Mouse (Mus musculus) forebrain, embryonic 16.5 days (tissue): ENCODE results near the gene Shd. TPM values are rescaled to one million over a fixed set of nuclear protein-coding genes. Genes with fewer than 3 reads are reported as not detected.
A peak's percentile ranks its signal among the peaks of the same experiment; 100 is the strongest.
"Not testable (repeated sequence)": the region's sequence is repeated elsewhere in the genome, so short reads cannot be mapped to it uniquely, and the experiment has no call there.

Experiments
- ATAC-seq: fragments of 200-750 bp; cut with Nextera tagmentation; 2 replicates; pipeline ENCODE4 v1.8.0; 2017; ENCODE audit warnings: mild to moderate bottlenecking, moderate library complexity
- H3K27ac ChIP-seq: fragments of 300-500 bp; sonication (generic); 2 replicates; pipeline ENCODE4 v1.5.1; 2014; ENCODE audit warnings: low read length, control low read depth
- H3K27me3 ChIP-seq: fragments of 300-500 bp; sonication (generic); replicated peaks from 2 replicates; pipeline ENCODE4 v1.6.1; 2014; ENCODE audit warnings: low read length; ENCODE audit not compliant: control insufficient read depth, insufficient read depth
- H3K36me3 ChIP-seq: fragments of 300-500 bp; sonication (generic); 2 replicates; pipeline ENCODE4 v1.6.1; 2014; ENCODE audit not compliant: control insufficient read depth, insufficient read depth
- H3K4me1 ChIP-seq: fragments of 300-500 bp; sonication (generic); replicated peaks from 2 replicates; pipeline ENCODE4 v1.6.1; 2014; ENCODE audit warnings: low read length; ENCODE audit not compliant: control insufficient read depth, insufficient read depth
- H3K4me2 ChIP-seq: fragments of 300-500 bp; sonication (generic); 2 replicates; pipeline ENCODE4 v1.6.1; 2014; ENCODE audit warnings: mild to moderate bottlenecking, low read length, control low read depth
- H3K4me3 ChIP-seq: fragments of 300-500 bp; sonication (generic); replicated peaks from 2 replicates; pipeline ENCODE4 v1.5.1; 2014; ENCODE audit warnings: mild to moderate bottlenecking, low read length, control low read depth
- H3K9ac ChIP-seq: fragments of 300-500 bp; sonication (generic); replicated peaks from 2 replicates; pipeline ENCODE4 v1.6.1; 2014; ENCODE audit warnings: low read depth, low read length, control low read depth
- H3K9me3 ChIP-seq: fragments of 300-500 bp; sonication (generic); 2 replicates; pipeline ENCODE4 v1.6.1; 2016; ENCODE audit warnings: low read length; ENCODE audit not compliant: control insufficient read depth
- WGBS: fragments of 180-500 bp; shearing (Covaris S2); extraction: QIAGEN DNeasy Blood & Tissue Kit; methylation state at CpG from one replicate; pipeline ENCODE4 v1.1.7; 2014; 5-methylcytosine and 5-hydroxymethylcytosine counted together
- polyA plus RNA-seq: library from polyadenylated mRNA; unstranded; fragments of >200 nt; fragmentation: Nextera tagmentation; extraction: Ambion mirVana; gene quantifications from 2 replicates; pipeline ENCODE4 v1.2.1, GENCODE M21; 2015

Shd gene
- 98.2 and 129 TPM in 2 replicates for polyA plus RNA-seq

GRCm38 (mm10) chr17:55969966-55970891 lies at the start of gene Shd:
Shd (plus strand) TSS chr17:55970467.
- Histone ChIP-seq H3K9me3 (no peaks in the 10 kb centered on the region), H3K27me3 (no peaks in the 10 kb centered on the region), H3K9ac (peak within 1 kb of the TSS; percentile 95), H3K27ac (peak within 1 kb of the TSS; percentile 59), H3K4me2 (peak within 1 kb of the TSS; percentile 84), H3K4me1 (peaks cover 18% of the 10 kb centered on the region), H3K36me3 (no peaks in the 10 kb centered on the region; the same call in 1 of the 2 replicates), H3K4me3 (peak within 1 kb of the TSS; percentile 78)
- 7% methylated on average over 54 of the region's 55 CpGs for WGBS
- peak; percentile 58 for ATAC-seq

DNA sequence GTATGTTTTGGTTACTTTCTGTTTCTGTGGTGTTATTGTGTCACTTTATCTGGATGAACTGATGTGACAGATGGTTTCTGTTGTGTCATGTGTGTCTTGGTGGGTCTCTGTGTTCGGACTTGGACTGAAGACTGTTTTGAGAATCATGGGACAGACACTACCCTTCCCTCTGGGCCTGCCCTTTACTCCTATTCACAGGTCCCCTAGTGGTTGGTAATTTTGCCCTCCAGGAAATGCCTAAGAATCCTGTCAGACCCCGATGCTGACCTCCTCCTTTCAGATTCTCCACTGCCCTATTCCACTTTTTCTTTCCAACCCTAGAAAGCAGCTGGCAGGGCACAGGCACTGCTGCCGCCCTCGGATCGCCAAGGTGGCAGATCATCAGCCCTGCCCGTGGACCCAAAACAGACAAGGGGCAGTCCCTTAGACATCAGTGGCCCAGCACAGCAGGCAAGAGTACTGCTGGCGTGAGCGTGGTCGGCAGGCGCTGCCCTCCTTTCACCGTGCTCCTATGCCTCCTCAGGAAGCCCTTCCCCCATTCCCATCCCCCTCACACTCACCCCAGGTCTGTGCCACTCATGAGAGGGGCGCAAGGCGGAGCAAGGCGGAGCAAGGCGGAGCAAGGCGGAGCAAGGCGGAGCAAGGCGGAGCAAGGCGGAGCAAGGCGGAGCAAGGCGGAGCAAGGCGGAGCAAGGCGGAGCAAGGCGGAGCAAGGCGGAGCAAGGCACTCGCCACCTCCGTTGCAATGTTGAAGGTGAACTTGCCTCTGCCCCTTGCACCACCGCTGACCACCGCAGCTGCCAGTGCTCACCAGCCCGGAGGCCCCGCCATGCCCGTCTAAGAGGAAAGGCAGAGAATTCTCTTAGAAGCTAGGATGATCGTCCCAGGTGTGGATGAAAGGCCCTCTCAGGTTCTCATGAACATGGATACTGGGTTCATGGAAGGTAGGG lies 38.4 kb upstream of the Shd start:
- Histone ChIP-seq H3K9ac (peak overlapping the region; percentile 61), H3K36me3 (no peaks in the 10 kb centered on the region), H3K4me3 (peak overlapping the region; percentile 45), H3K27me3 (no peaks in the 10 kb centered on the region), H3K9me3 (no peaks in the 10 kb centered on the region), H3K4me1 (peaks cover 3% of the 10 kb centered on the region), H3K27ac (0 out of 2 replicates have a peak overlapping the region, but pooled peaks have one; percentile 2), H3K4me2 (peak overlapping the region; percentile 52)
- ATAC-seq = peak; percentile 98
- WGBS = 1% methylated on average over 31 of the region's 33 CpGs

GRCm38 (mm10) chr17:55932635-55933034 lies 37.6 kb upstream of the Shd start:
- no peak overlapping the region for H3K9ac ChIP-seq
- H3K27me3 ChIP-seq = no peaks in the 10 kb centered on the region
- WGBS = 80% methylated on average over 2 of the region's 2 CpGs
- peaks cover 4% of the 10 kb centered on the region for H3K9me3 ChIP-seq
- no peaks in the 10 kb centered on the region for H3K36me3 ChIP-seq
- H3K4me1 ChIP-seq = peaks cover 3% of the 10 kb centered on the region
- no peak overlapping the region for H3K27ac ChIP-seq
- no peak for ATAC-seq
- peak overlapping the region; percentile 52 for H3K4me2 ChIP-seq
- H3K4me3 ChIP-seq = no peak overlapping the region; the same call in 1 of the 2 replicates

- no peak overlapping the region for H3K27ac ChIP-seq
- no peak overlapping the region for H3K4me3 ChIP-seq
- H3K9me3 ChIP-seq = peaks cover 4% of the 10 kb centered on the region
- no peak overlapping the region for H3K4me2 ChIP-seq
- H3K27me3 ChIP-seq = no peaks in the 10 kb centered on the region
- no peaks in the 10 kb centered on the region; the same call in 1 of the 2 replicates for H3K36me3 ChIP-seq
- no peak for ATAC-seq
- WGBS = 97% methylated on average over 15 of the region's 15 CpGs
- peaks cover 3% of the 10 kb centered on the region for H3K4me1 ChIP-seq
- no peak overlapping the region for H3K9ac ChIP-seq
Measured at GRCm38 (mm10) chr17:55933191-55933590, 37.1 kb upstream of the Shd start.

DNA sequence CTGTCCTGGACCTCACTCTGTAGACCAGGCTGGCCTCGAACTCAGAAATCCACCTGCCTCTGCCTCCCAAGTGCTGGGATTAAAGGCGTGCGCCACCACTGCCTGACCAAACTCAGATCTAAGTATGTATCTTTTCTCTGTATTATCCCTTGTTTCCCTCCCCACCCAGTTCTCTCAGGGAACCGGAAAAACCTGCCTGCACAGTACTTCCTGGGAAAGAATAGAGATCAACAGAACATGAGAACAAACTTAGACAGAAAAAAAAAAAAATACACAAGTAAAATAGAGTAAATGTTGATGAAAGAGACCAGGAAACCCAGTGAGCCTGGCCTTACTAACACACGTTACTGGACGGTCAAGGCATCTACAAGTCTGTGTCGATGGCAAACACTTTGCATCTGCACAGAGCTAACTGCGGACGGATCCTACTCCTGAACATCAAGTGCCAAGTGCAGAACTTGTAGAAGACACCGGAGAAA lies 25.8 kb upstream of the Shd start:
- 32% methylated on average over 10 of the region's 10 CpGs for WGBS
- not testable (repeated sequence) for ATAC-seq

DNA sequence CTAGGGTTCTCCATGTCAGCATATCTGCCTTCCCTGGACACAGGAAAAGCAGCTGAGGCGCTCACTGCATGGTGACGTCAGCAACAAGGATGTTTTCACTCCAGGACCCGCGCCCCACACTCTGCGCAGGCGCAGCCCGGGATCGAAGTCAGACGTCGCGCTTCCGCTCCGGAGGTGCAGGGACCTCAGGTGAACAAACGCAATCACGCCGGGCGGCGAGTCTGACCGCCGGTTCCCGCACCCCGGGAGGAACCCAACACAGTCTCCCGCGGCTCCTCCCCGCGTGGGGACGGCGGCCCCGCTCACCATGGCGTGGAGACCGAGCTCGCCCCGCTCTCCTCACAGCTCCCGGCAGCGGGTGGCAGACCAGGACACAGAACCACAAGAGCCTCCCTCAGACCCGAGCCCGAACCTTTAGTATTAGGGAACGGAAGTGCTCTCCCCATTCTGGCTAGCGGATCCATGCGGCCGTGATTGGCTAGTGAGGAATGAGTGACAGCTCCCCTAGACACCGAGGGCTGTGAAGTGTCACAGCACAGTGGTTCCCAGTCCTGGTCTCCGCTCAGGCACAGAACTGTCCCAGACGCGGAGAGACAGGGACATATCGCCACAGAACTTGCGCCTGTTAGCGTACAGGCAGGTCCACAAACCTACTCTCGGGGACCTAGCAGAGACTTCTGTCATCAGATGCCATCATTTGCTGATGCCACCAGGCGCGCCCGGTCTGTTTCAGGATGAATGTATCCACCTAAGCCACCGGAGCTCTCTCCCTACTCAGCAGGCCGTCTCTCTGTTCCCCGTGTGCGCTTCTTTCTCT lies 25.2 kb upstream of the Shd start:
- H3K36me3 ChIP-seq, H3K9me3 ChIP-seq, H3K4me1 ChIP-seq, H3K27me3 ChIP-seq: not testable (repeated sequence)
- Histone ChIP-seq H3K4me3 (peak overlapping the region; percentile 52), H3K4me2 (peak overlapping the region; percentile 79), H3K9ac (peak overlapping the region; percentile 65), H3K27ac (peak overlapping the region; percentile 88)
- peak; percentile 99 for ATAC-seq
- WGBS = under 1% methylated on average over 54 of the region's 56 CpGs

More for the DNA sequence above, 25.8 kb upstream of the Shd start:
- H3K4me3 ChIP-seq = peak overlapping the region; percentile 52
- H3K9ac ChIP-seq = peak overlapping the region; percentile 65
- not testable (repeated sequence) for H3K9me3 ChIP-seq, H3K27me3 ChIP-seq, H3K36me3 ChIP-seq, H3K4me1 ChIP-seq
- peak overlapping the region; percentile 79 for H3K4me2 ChIP-seq
- peak overlapping the region; percentile 88 for H3K27ac ChIP-seq

- H3K27me3 ChIP-seq = no peaks in the 10 kb centered on the region
- peaks cover 5% of the 10 kb centered on the region; the same call in 1 of the 2 replicates for H3K4me1 ChIP-seq
- H3K36me3 ChIP-seq = no peaks in the 10 kb centered on the region; the same call in 1 of the 2 replicates
- no peak for ATAC-seq
- WGBS = 26% methylated on average over 5 of the region's 5 CpGs
- peak overlapping the region; percentile 65 for H3K9ac ChIP-seq
- H3K9me3 ChIP-seq = no peaks in the 10 kb centered on the region
- H3K4me2 ChIP-seq = peak overlapping the region; percentile 79
- peak overlapping the region; percentile 88 for H3K27ac ChIP-seq
- peak overlapping the region; percentile 52 for H3K4me3 ChIP-seq
Measured at GRCm38 (mm10) chr17:55945696-55946095, 24.6 kb upstream of the Shd start.

DNA sequence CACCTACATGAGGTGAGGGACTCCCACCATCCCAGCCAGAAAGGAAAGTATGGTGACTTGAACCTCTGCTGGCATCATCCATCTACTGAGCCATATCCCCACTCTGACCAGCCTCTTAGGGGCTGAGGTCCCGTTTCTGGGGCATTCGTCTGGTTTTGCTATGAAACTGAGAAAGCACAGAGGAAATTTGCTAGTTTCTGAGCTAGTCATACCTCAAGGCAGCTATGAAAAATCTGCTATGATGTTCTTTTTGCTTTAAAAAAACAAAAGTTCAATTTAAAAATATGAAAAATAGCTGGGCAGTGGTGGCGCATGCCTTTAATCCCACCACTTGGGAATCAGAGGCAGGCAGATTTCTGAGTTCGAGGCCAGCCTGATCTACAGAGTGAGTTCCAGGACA lies 21.6 kb upstream of the Shd start:
- Histone ChIP-seq H3K4me3 (no peak overlapping the region), H3K4me2 (no peak overlapping the region), H3K9me3 (no peaks in the 10 kb centered on the region), H3K9ac (no peak overlapping the region), H3K27me3 (no peaks in the 10 kb centered on the region), H3K4me1 (peaks cover 5% of the 10 kb centered on the region; the same call in 1 of the 2 replicates), H3K27ac (no peak overlapping the region), H3K36me3 (no peaks in the 10 kb centered on the region)
- 92% methylated on average over 4 of the region's 4 CpGs for WGBS
- ATAC-seq = no peak
